In the genomic region with DNA sequence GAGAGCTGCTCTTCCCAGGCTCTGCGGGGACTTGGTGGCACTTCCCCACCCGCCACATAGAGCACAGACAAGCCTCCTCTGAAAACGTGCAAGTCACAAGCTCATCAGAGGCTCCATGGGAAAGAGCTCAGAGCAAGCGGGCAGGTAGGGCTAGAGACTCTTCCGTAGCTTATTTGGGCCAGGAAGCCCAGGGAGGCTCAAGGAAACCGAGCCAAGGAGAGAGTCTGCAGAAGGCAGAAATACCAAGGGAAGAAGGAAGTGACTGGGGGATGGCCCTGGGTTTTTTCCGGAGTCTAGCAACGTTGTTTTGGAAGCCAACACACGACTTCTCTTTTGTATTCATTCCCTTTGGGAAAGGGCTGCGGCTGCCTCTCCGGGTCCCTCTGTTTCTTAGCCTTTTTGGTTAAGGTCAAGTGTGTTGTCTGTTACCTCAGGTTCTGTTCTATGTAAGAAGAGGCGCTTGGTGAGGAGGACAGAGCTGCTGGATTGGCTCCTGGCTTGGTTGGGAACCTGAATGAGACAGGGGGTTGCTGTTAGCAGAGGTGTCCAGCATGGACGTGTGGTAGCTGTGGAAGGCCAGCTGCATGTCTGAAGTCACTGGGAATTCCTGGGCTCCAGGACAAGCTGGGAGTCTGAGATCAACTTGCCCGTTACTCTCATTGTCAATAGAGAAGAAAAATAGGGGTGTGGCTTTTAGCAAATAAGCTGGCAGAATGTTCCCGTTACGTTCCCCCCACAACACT, we compare ENCODE assay signal across 13 mouse cellular contexts.
DNase-seq lines count a peak whose midpoint lies in the region; ATAC-seq and TF ChIP-seq lines count a peak whose summit lies in the region.
"Had no signal": no experiment of that assay in that cellular context is flagged by ENCODE, and none has a peak within 500 bp of the region (broad histone marks: within the 10 kb centered on the region; RNA-seq: fewer than 3 reads in every experiment).

No protein-coding gene starts in this region.

- no peaks in the 10 kb centered on the region for H3K36me3 ChIP-seq in forebrain, embryonic 10.5 days (replicated peaks)
- no peaks in the 10 kb centered on the region for H3K36me3 ChIP-seq in forebrain, embryonic 13.5 days (ENCODE audit: poor library complexity, severe bottlenecking)
- H3K36me3 ChIP-seq in midbrain, embryonic 10.5 days = no peaks in the 10 kb centered on the region
- no peaks in the 10 kb centered on the region for H3K36me3 ChIP-seq in midbrain, embryonic 11.5 days (ENCODE audit: control insufficient read depth, insufficient read depth, low read length)
- no peaks in the 10 kb centered on the region for H3K36me3 ChIP-seq in small intestine, adult 2 months (ENCODE audit: control insufficient read depth, insufficient read depth, low read length)
- H3K36me3 ChIP-seq: neural tube, embryonic 12.5 days had no signal

- no peak for ATAC-seq in forebrain, embryonic 13.5 days
- ATAC-seq in midbrain, embryonic 11.5 days (ENCODE audit: low FRiP score) = no peak

- no peak for DNase-seq in forebrain, embryonic 10.5 days (ENCODE audit: extremely low spot score, low spot score)
- no peak for DNase-seq in midbrain, embryonic 10.5 days (ENCODE audit: low spot score)
- DNase-seq in midbrain, embryonic 11.5 days (ENCODE audit: low spot score, missing footprints) = no peak
- peak; percentile 28 for DNase-seq in kidney, adult 18-20 months
- no peak for DNase-seq in gastrocnemius, postnatal 10 days
- no peak for DNase-seq in natural killer cell, adult 2 months (ENCODE audit: low spot score in 2 of 2)
- DNase-seq: adrenal gland, postnatal 14 days; cerebellum, postnatal 25 days; spleen, adult 18-20 months had no signal

- no peak overlapping the region for H3K4me2 ChIP-seq in forebrain, embryonic 13.5 days
- H3K4me2 ChIP-seq in midbrain, embryonic 11.5 days = no peak overlapping the region
- H3K4me2 ChIP-seq: neural tube, embryonic 12.5 days had no signal

- no peak overlapping the region for H3K4me3 ChIP-seq in forebrain, embryonic 10.5 days
- H3K4me3 ChIP-seq in forebrain, embryonic 13.5 days = no peak overlapping the region
- H3K4me3 ChIP-seq in midbrain, embryonic 10.5 days = no peak overlapping the region
- no peak overlapping the region for H3K4me3 ChIP-seq in midbrain, embryonic 11.5 days (ENCODE audit: low read depth, low read length)
- no peak overlapping the region for H3K4me3 ChIP-seq in small intestine, adult 2 months (ENCODE audit: low read depth, low read length)
- H3K4me3 ChIP-seq: neural tube, embryonic 12.5 days had no signal

- H3K4me1 ChIP-seq in forebrain, embryonic 10.5 days = peaks cover 58% of the 10 kb centered on the region
- no peaks in the 10 kb centered on the region; the same call in 1 of the 2 replicates for H3K4me1 ChIP-seq in forebrain, embryonic 13.5 days
- peaks cover 50% of the 10 kb centered on the region for H3K4me1 ChIP-seq in midbrain, embryonic 10.5 days
- H3K4me1 ChIP-seq in midbrain, embryonic 11.5 days (ENCODE audit: control insufficient read depth, insufficient read depth, low read length) = peaks cover 2% of the 10 kb centered on the region; the same call in 1 of the 2 replicates
- H3K4me1 ChIP-seq in small intestine, adult 2 months (ENCODE audit: control insufficient read depth, insufficient read depth, insufficient read length, low read length) = no peaks in the 10 kb centered on the region

- TF ChIP-seq POLR2A in small intestine, adult 2 months (IDR thresholded peaks at IDR 0.05; ENCODE audit: low read depth, low read length) = no peak

- H3K27me3 ChIP-seq in forebrain, embryonic 10.5 days (ENCODE audit: poor library complexity, severe bottlenecking) = 0 out of 2 replicates have a peak, but pooled peaks cover 8% of the 10 kb centered on the region
- H3K27me3 ChIP-seq in forebrain, embryonic 13.5 days = 0 out of 2 replicates have a peak, but pooled peaks cover 2% of the 10 kb centered on the region
- peaks cover 28% of the 10 kb centered on the region; the same call in 1 of the 2 replicates for H3K27me3 ChIP-seq in midbrain, embryonic 10.5 days (ENCODE audit: low read depth, poor library complexity, severe bottlenecking)
- no peaks in the 10 kb centered on the region for H3K27me3 ChIP-seq in midbrain, embryonic 11.5 days (ENCODE audit: control insufficient read depth, insufficient read depth, low read length)
- no peaks in the 10 kb centered on the region for H3K27me3 ChIP-seq in small intestine, adult 2 months (ENCODE audit: control insufficient read depth, insufficient read depth, low read length)
- H3K27me3 ChIP-seq: neural tube, embryonic 12.5 days had no signal

- H3K27ac ChIP-seq in forebrain, embryonic 10.5 days = peak overlapping the region; percentile 62
- no peak overlapping the region for H3K27ac ChIP-seq in forebrain, embryonic 13.5 days
- H3K27ac ChIP-seq in midbrain, embryonic 10.5 days (replicated peaks) = peak overlapping the region; percentile 53
- H3K27ac ChIP-seq in midbrain, embryonic 11.5 days (ENCODE audit: low read depth, low read length) = no peak overlapping the region
- peak overlapping the region; percentile 25; the same call in 1 of the 2 replicates for H3K27ac ChIP-seq in small intestine, adult 2 months (ENCODE audit: insufficient read depth, low read depth, low read length)
- H3K27ac ChIP-seq: macrophage; neural tube, embryonic 12.5 days had no signal

- no peak overlapping the region for H3K9ac ChIP-seq in forebrain, embryonic 13.5 days
- H3K9ac ChIP-seq in midbrain, embryonic 11.5 days (ENCODE audit: low read length) = no peak overlapping the region
- H3K9ac ChIP-seq: neural tube, embryonic 12.5 days had no signal

- 81% methylated on average over 16 of the region's 16 CpGs for WGBS in forebrain, embryonic 10.5 days
- 72% methylated on average over 16 of the region's 16 CpGs for WGBS in forebrain, embryonic 13.5 days
- 78% methylated on average over 16 of the region's 16 CpGs for WGBS in midbrain, embryonic 10.5 days
- WGBS in midbrain, embryonic 11.5 days = 79% methylated on average over 16 of the region's 16 CpGs
- WGBS in small intestine, adult 2 months = 63% methylated on average over 16 of the region's 16 CpGs

- no peak for TF ChIP-seq CTCF in small intestine, adult 2 months (IDR thresholded peaks at IDR 0.05; ENCODE audit: extremely low read depth, insufficient read length, insufficient replicate concordance, low read depth, low read length)

- H3K9me3 ChIP-seq in forebrain, embryonic 10.5 days = no peaks in the 10 kb centered on the region
- H3K9me3 ChIP-seq in forebrain, embryonic 13.5 days (replicated peaks) = no peaks in the 10 kb centered on the region
- no peaks in the 10 kb centered on the region for H3K9me3 ChIP-seq in midbrain, embryonic 10.5 days (replicated peaks)
- H3K9me3 ChIP-seq in midbrain, embryonic 11.5 days (ENCODE audit: control insufficient read depth, low read length) = no peaks in the 10 kb centered on the region
- H3K9me3 ChIP-seq: neural tube, embryonic 12.5 days had no signal

Comparison
In these comparisons a context has a peak if more than half of its experiments do, and no peak if none do; other contexts are left out.
1. H3K27ac ChIP-seq: peak in forebrain, embryonic 10.5 days (single experiment), midbrain, embryonic 10.5 days (single experiment) and small intestine, adult 2 months (single experiment); none in forebrain, embryonic 13.5 days (single experiment) and midbrain, embryonic 11.5 days (single experiment).